8 mouse cellular contexts compared by ENCODE assay signal in genomic region chr1:34432411-34432775, GRCm38 (mm10). TPM values are rescaled to one million over a fixed set of nuclear protein-coding genes. Genes with fewer than 3 reads are reported as not detected.
DNase-seq lines count a peak whose midpoint lies in the region; ATAC-seq and TF ChIP-seq lines count a peak whose summit lies in the region.

No protein-coding gene starts in this region.

- 55% methylated on average over 13 of the region's 13 CpGs for WGBS in kidney, postnatal 0 days
- WGBS in midbrain, embryonic 13.5 days = 22% methylated on average over 13 of the region's 13 CpGs

- TF ChIP-seq CTCF in kidney, postnatal 0 days (IDR thresholded peaks at IDR 0.05; ENCODE audit: low read depth) = no peak

- 0 out of 2 replicates have a peak overlapping the region, but pooled peaks have one; percentile 26 for H3K4me3 ChIP-seq in kidney, postnatal 0 days (replicated peaks; ENCODE audit: low read depth, low read length)
- peak overlapping the region; percentile 50 for H3K4me3 ChIP-seq in midbrain, embryonic 13.5 days (replicated peaks)

- peak; percentile 32 for DNase-seq in kidney, adult 18-20 months
- no peak for DNase-seq in kidney, adult 11 months
- peak; percentile 56 to 65 for DNase-seq in adrenal gland, postnatal 36 days
- peak; percentile 33 to 52 for DNase-seq in gastrocnemius, postnatal 4 days (ENCODE audit: low spot score in 2 of 2)
- no peak for DNase-seq in kidney, postnatal 0 days (ENCODE audit: low spot score)
- no peak for DNase-seq in B cell, adult 2 months
- DNase-seq in urinary bladder, postnatal 25 days (ENCODE audit: low spot score) = no peak

- peak overlapping the region; percentile 58; the same call in 1 of the 2 replicates for H3K27ac ChIP-seq in kidney, postnatal 0 days
- peak overlapping the region; percentile 80 for H3K27ac ChIP-seq in midbrain, embryonic 13.5 days

- H3K36me3 ChIP-seq in kidney, postnatal 0 days (ENCODE audit: insufficient read depth, low read length) = no peaks in the 10 kb centered on the region
- H3K36me3 ChIP-seq in midbrain, embryonic 13.5 days = peaks cover 30% of the 10 kb centered on the region

- H3K4me2 ChIP-seq in kidney, postnatal 0 days (ENCODE audit: low read length) = peak overlapping the region; percentile 69
- H3K4me2 ChIP-seq in midbrain, embryonic 13.5 days (replicated peaks) = peak overlapping the region; percentile 70

- peaks cover 20% of the 10 kb centered on the region for H3K9me3 ChIP-seq in kidney, postnatal 0 days (replicated peaks; ENCODE audit: low read length)
- H3K9me3 ChIP-seq in midbrain, embryonic 13.5 days = peaks cover 29% of the 10 kb centered on the region

- no peak for ATAC-seq in kidney, postnatal 0 days (replicated peaks; ENCODE audit: low FRiP score, low read depth)
- no peak for ATAC-seq in midbrain, embryonic 13.5 days

- H3K4me1 ChIP-seq in kidney, postnatal 0 days (replicated peaks; ENCODE audit: insufficient read depth, low read length) = 0 out of 2 replicates have a peak, but pooled peaks cover 4% of the 10 kb centered on the region
- H3K4me1 ChIP-seq in midbrain, embryonic 13.5 days (replicated peaks) = peaks cover 16% of the 10 kb centered on the region

- H3K27me3 ChIP-seq in kidney, postnatal 0 days (ENCODE audit: insufficient read depth, low read length) = no peaks in the 10 kb centered on the region
- H3K27me3 ChIP-seq in midbrain, embryonic 13.5 days = no peaks in the 10 kb centered on the region

- H3K9ac ChIP-seq in kidney, postnatal 0 days (ENCODE audit: low read depth, low read length) = peak overlapping the region; percentile 61
- H3K9ac ChIP-seq in midbrain, embryonic 13.5 days (replicated peaks) = peak overlapping the region; percentile 72

RNA-seq across cellular contexts. Expression of gene Ccdc115, which starts 7.1 kb away (rescaled TPM):
- 10 to 100 TPM; 16.8 to 17.4 TPM for total RNA-seq in adrenal gland, postnatal 36 days (2021)
- 10 to 100 TPM; 17.2 to 20.9 TPM for total RNA-seq in gastrocnemius, postnatal 4 days (2021)
- polyA plus RNA-seq in kidney, postnatal 0 days (2015; fragmentation: Nextera tagmentation; extraction: Ambion mirVana) = 42.7 and 42.8 TPM in 2 replicates
- 73.2 and 77.3 TPM in 2 replicates for polyA plus RNA-seq in midbrain, embryonic 13.5 days (2015; fragmentation: Nextera tagmentation; extraction: Ambion mirVana)

RNA-seq across cellular contexts. Expression of gene Imp4, which starts 7.3 kb away (rescaled TPM):
- total RNA-seq in adrenal gland, postnatal 36 days (2021) = 10 to 100 TPM; 62.0 to 76.0 TPM
- 10 to 100 TPM; 26.5 to 27.7 TPM for total RNA-seq in gastrocnemius, postnatal 4 days (2021)
- 74.9 and 80.9 TPM in 2 replicates for polyA plus RNA-seq in kidney, postnatal 0 days (2015; fragmentation: Nextera tagmentation; extraction: Ambion mirVana)
- 62.6 and 63.1 TPM in 2 replicates for polyA plus RNA-seq in midbrain, embryonic 13.5 days (2015; fragmentation: Nextera tagmentation; extraction: Ambion mirVana)

RNA-seq across cellular contexts. Expression of gene Ptpn18, which starts 27.2 kb away (rescaled TPM):
- total RNA-seq in adrenal gland, postnatal 36 days (2021) = 1 to 10 TPM; 3.4 to 5.9 TPM
- total RNA-seq in gastrocnemius, postnatal 4 days (2021) = 1 to 10 TPM; 8.4 to 9.3 TPM
- 29.0 and 33.9 TPM in 2 replicates for polyA plus RNA-seq in kidney, postnatal 0 days (2015; fragmentation: Nextera tagmentation; extraction: Ambion mirVana)
- 6.0 and 6.2 TPM in 2 replicates for polyA plus RNA-seq in midbrain, embryonic 13.5 days (2015; fragmentation: Nextera tagmentation; extraction: Ambion mirVana)

Comparison
In these comparisons a context has a peak if more than half of its experiments do, and no peak if none do; other contexts are left out.
1. DNase-seq: peak in kidney, adult 18-20 months (single experiment), adrenal gland, postnatal 36 days (2 of 2) and gastrocnemius, postnatal 4 days (2 of 2); none in kidney, adult 11 months (single experiment), kidney, postnatal 0 days (single experiment), B cell, adult 2 months (0 of 2) and urinary bladder, postnatal 25 days (single experiment).